Mouse (Mus musculus): Measurements from ENCODE around the gene Atp4a. TPM values are rescaled to one million over a fixed set of nuclear protein-coding genes. Genes with fewer than 3 reads are reported as not detected.
"Not testable (repeated sequence)": the region's sequence is repeated elsewhere in the genome, so short reads cannot be mapped to it uniquely, and the experiment has no call there.

The Atp4a gene
- polyA plus RNA-seq, 1 experiment from 2014 or later, result 0.77 TPM

GRCm38 (mm10) chr7:30743617-30744016 is 31.6 kb downstream of the Atp4a start, which contains the start of gene Gapdhs:
Gene Gapdhs (minus strand): TSS chr7:30743681.
- not testable (repeated sequence) for H3K27me3 ChIP-seq (replicated peaks; ENCODE audit: low read depth, poor library complexity, severe bottlenecking); DNase-seq (ENCODE audit: low spot score); H3K27ac ChIP-seq (replicated peaks); H3K4me3 ChIP-seq; H3K9me3 ChIP-seq; H3K4me1 ChIP-seq
- 84% methylated on average over 3 of the region's 4 CpGs for WGBS
- peaks cover 23% of the 10 kb centered on the region for H3K36me3 ChIP-seq (replicated peaks)

DNA sequence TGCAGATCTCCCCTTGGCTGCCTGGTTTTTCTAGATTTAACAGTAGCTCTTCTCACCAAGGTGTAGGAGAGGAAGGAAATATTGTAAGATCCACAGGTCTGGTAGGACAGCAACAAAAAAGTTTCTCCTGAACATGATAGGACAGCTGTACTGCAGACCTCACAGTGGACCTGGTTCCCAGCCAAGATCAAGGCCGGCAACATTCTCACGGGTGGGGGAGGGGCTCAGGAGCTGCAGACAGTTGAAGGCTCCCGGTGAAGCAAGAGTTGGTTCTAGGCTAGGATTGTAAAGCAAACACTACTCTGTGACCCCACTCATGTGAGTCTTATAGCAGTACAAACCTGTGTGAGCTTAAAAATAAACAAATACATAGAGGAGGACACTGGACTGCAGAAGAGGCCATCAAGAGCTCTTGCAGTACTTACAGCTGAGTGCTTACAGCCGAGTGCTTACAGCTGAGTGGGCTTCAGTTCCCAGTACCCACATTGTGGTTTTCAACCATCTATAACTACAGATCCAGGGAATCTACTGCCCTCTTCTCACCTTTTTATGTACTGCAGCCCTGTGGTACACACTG is 32.1 kb downstream of the Atp4a start:
- Histone ChIP-seq H3K4me1 (no peaks in the 10 kb centered on the region), H3K4me3 (no peak overlapping the region), H3K27ac (replicated peaks) (no peak overlapping the region), H3K9me3 (no peaks in the 10 kb centered on the region), H3K36me3 (replicated peaks) (peaks cover 23% of the 10 kb centered on the region), H3K27me3 (replicated peaks; ENCODE audit: low read depth, poor library complexity, severe bottlenecking) (no peaks in the 10 kb centered on the region)
- DNase-seq (ENCODE audit: low spot score), result no peak
- WGBS, result 60% methylated on average over 4 of the region's 4 CpGs

- H3K36me3 ChIP-seq (replicated peaks), result peaks cover 14% of the 10 kb centered on the region; the same call in 1 of the 2 replicates
- no peaks in the 10 kb centered on the region for H3K27me3 ChIP-seq (replicated peaks; ENCODE audit: low read depth, poor library complexity, severe bottlenecking)
- H3K4me1 ChIP-seq, result peaks cover 9% of the 10 kb centered on the region; the same call in 1 of the 2 replicates
- 88% methylated on average over 7 of the region's 7 CpGs for WGBS
- no peaks in the 10 kb centered on the region for H3K9me3 ChIP-seq
- no peak overlapping the region for H3K4me3 ChIP-seq
- no peak overlapping the region for H3K27ac ChIP-seq (replicated peaks)
- DNase-seq (ENCODE audit: low spot score), result no peak
Observed at GRCm38 (mm10) chr7:30747525-30748204, 35.7 kb downstream of the Atp4a start.

DNA sequence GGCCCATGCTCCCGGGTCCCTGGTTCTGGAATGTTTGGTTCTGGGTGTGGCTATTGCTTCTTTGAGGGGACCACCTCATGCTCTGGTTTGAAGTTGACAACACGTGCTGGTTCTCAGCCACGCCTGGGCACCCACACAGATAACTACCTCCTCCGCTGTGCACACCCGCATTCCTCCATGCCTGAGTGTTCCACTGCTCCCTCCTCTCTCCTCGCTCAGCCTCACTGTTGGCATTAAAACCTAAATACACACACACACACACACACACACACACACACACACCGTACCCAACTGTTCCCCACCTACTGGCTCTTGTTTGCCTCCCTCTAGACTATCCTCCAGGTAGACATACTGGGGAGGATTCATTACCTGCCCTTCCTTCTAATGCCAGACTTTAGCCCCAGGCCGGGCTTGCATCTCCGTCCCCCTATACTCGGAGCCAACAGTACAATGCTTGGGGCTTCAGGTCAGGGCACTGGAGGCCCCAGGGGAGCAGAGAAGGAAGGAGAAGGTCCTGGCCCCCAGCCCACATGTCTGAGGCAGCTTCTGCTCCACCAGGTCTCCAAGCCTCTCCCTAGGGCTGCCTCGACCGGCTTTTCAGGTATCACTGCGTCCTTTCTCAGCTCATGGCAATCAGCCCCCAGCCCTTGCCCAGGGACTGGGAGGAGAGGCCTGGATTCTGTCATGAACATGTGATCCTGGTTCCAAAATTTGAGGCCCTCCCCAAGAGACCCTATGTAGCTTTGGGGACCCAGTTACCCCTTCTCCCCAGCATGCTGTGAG is 38.0 kb downstream of the Atp4a start:
- Histone ChIP-seq H3K27me3 (replicated peaks; ENCODE audit: low read depth, poor library complexity, severe bottlenecking) (no peaks in the 10 kb centered on the region), H3K27ac (replicated peaks) (no peak overlapping the region), H3K4me1 (peaks cover 9% of the 10 kb centered on the region; the same call in 1 of the 2 replicates), H3K4me3 (no peak overlapping the region), H3K9me3 (peaks cover 6% of the 10 kb centered on the region; the same call in 1 of the 2 replicates), H3K36me3 (replicated peaks) (peaks cover 21% of the 10 kb centered on the region)
- DNase-seq (ENCODE audit: low spot score), result no peak
- WGBS, result 83% methylated on average over 13 of the region's 13 CpGs

- Histone ChIP-seq H3K27ac (replicated peaks) (no peak within 1 kb of the TSS), H3K9me3 (peaks cover 10% of the 10 kb centered on the region; the same call in 1 of the 2 replicates), H3K4me3 (no peak within 1 kb of the TSS), H3K4me1 (peaks cover 9% of the 10 kb centered on the region; the same call in 1 of the 2 replicates), H3K27me3 (replicated peaks; ENCODE audit: low read depth, poor library complexity, severe bottlenecking) (no peaks in the 10 kb centered on the region), H3K36me3 (replicated peaks) (peaks cover 33% of the 10 kb centered on the region)
- no peak for DNase-seq (ENCODE audit: low spot score)
- 79% methylated on average over 4 of the region's 5 CpGs for WGBS
Observed at GRCm38 (mm10) chr7:30751086-30751669, 39.2 kb downstream of the Atp4a start, which contains the start of gene Sbsn. Gene Sbsn (plus strand): TSS chr7:30751471.

- Histone ChIP-seq H3K27ac (replicated peaks) (no peak overlapping the region), H3K9me3 (peaks cover 10% of the 10 kb centered on the region; the same call in 1 of the 2 replicates), H3K36me3 (replicated peaks) (peaks cover 26% of the 10 kb centered on the region), H3K4me1 (no peaks in the 10 kb centered on the region), H3K27me3 (replicated peaks; ENCODE audit: low read depth, poor library complexity, severe bottlenecking) (no peaks in the 10 kb centered on the region), H3K4me3 (no peak overlapping the region)
- WGBS, result 60% methylated on average over 3 of the region's 3 CpGs
- DNase-seq (ENCODE audit: low spot score), result no peak
Observed at GRCm38 (mm10) chr7:30757001-30757400, 45.0 kb downstream of the Atp4a start.

- H3K4me1 ChIP-seq, result no peaks in the 10 kb centered on the region
- 39% methylated on average over 4 of the region's 4 CpGs for WGBS
- peaks cover 26% of the 10 kb centered on the region for H3K36me3 ChIP-seq (replicated peaks)
- peak; percentile 47 for DNase-seq (ENCODE audit: low spot score)
- no peak overlapping the region for H3K27ac ChIP-seq (replicated peaks)
- peaks cover 4% of the 10 kb centered on the region for H3K27me3 ChIP-seq (replicated peaks; ENCODE audit: low read depth, poor library complexity, severe bottlenecking)
- H3K4me3 ChIP-seq, result no peak overlapping the region
- peaks cover 10% of the 10 kb centered on the region; the same call in 1 of the 2 replicates for H3K9me3 ChIP-seq
Observed at GRCm38 (mm10) chr7:30758853-30759252, 46.8 kb downstream of the Atp4a start.

DNA sequence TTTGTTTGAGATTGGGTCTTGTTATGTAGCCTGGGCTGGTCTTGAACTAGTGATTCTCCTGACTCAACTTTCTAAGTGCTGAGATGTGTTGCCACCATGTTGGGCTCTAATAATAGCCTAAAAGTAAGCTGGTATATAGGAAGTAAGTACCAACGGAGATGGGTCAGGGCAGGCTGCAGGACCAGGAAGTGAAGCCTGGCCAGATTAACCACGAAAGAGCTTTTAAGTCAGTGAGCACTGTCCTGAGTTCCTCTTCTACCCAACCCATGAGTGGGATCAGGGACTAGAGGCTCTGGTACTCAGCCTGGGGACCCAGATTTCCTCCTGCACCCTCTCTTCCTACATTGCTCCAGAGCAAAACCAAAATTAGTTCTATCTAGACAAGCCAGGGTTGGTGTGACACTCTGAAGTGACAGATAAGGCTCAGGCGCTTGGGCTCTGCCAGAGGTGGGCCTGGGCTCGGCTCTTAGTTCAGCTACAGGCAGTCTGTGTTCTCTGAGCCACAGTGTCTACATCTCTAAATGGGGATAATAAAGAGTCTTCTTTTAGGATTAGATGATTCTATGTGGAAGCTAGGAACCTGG is 49.9 kb downstream of the Atp4a start:
- DNase-seq (ENCODE audit: low spot score), result no peak
- Histone ChIP-seq H3K27ac (replicated peaks) (no peak overlapping the region), H3K4me1 (peaks cover 8% of the 10 kb centered on the region; the same call in 1 of the 2 replicates), H3K4me3 (no peak overlapping the region), H3K27me3 (replicated peaks; ENCODE audit: low read depth, poor library complexity, severe bottlenecking) (peaks cover 19% of the 10 kb centered on the region), H3K36me3 (replicated peaks) (peaks cover 1% of the 10 kb centered on the region; the same call in 1 of the 2 replicates), H3K9me3 (no peaks in the 10 kb centered on the region)
- WGBS, result 80% methylated on average over 4 of the region's 4 CpGs

DNA sequence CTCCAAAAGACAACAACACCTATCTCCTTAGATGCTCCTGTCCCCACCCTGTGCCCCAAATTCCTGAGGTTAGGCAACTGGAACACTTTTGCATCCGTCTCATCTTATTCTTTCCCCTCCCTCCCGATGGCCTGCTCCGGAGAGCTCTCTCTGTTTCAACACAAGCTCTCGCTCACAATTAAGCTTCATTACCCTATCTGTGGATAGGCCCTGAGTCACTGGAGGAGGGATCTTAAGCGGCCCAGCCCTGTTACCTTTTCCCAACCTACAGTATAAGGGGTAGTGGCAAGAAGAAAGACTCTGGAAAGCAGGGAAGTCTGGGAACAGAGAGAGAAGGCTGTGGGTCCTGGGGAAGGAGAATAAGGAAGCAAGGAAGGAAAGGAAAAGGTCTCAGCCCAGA is 51.4 kb downstream of the Atp4a start, which contains the start of gene Dmkn:
Gene Dmkn (plus strand): TSS at position 301 of the 400 bp plus-strand sequence.
- peaks cover 8% of the 10 kb centered on the region; the same call in 1 of the 2 replicates for H3K4me1 ChIP-seq
- DNase-seq (ENCODE audit: low spot score), result no peak
- H3K9me3 ChIP-seq, result no peaks in the 10 kb centered on the region
- H3K36me3 ChIP-seq (replicated peaks), result no peaks in the 10 kb centered on the region
- 37% methylated on average over 5 of the region's 5 CpGs for WGBS
- no peak within 1 kb of the TSS for H3K27ac ChIP-seq (replicated peaks)
- H3K4me3 ChIP-seq, result no peak within 1 kb of the TSS
- peaks cover 19% of the 10 kb centered on the region for H3K27me3 ChIP-seq (replicated peaks; ENCODE audit: low read depth, poor library complexity, severe bottlenecking)

DNA sequence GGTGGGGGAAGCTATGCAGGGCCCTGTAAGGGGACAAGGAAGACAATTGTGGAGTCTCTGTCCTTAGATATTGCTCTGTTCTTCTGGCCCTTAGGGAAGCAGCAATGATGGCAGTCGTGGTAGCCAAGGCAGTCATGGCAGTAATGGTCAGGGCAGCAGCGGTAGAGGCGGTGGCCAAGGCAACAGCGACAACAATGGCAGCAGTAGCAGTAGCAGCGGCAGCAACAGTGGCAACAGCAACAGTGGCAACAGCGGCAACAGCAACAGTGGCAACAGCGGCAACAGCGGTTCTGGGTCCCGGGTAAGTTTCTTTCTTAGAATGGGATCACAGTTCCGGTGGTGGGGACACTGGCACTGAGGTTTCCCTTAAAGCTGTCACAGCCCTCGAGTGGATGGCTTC is 53.2 kb downstream of the Atp4a start:
- 45% methylated on average over 11 of the region's 11 CpGs for WGBS
- H3K27me3 ChIP-seq (replicated peaks; ENCODE audit: low read depth, poor library complexity, severe bottlenecking), result peaks cover 19% of the 10 kb centered on the region
- no peak overlapping the region for H3K27ac ChIP-seq (replicated peaks)
- H3K4me1 ChIP-seq, result peaks cover 8% of the 10 kb centered on the region; the same call in 1 of the 2 replicates
- no peak for DNase-seq (ENCODE audit: low spot score)
- peak overlapping the region; percentile 21; the same call in 1 of the 2 replicates for H3K4me3 ChIP-seq
- H3K9me3 ChIP-seq, result no peaks in the 10 kb centered on the region
- no peaks in the 10 kb centered on the region for H3K36me3 ChIP-seq (replicated peaks)

GRCm38 (mm10) chr7:30766408-30766807 is 54.4 kb downstream of the Atp4a start:
- no peaks in the 10 kb centered on the region for H3K36me3 ChIP-seq (replicated peaks)
- no peak overlapping the region for H3K27ac ChIP-seq (replicated peaks)
- WGBS, result 85% methylated on average over 4 of the region's 4 CpGs
- H3K27me3 ChIP-seq (replicated peaks; ENCODE audit: low read depth, poor library complexity, severe bottlenecking), result peaks cover 19% of the 10 kb centered on the region
- DNase-seq (ENCODE audit: low spot score), result no peak
- H3K4me3 ChIP-seq, result no peak overlapping the region
- H3K4me1 ChIP-seq, result peaks cover 8% of the 10 kb centered on the region; the same call in 1 of the 2 replicates
- no peaks in the 10 kb centered on the region for H3K9me3 ChIP-seq

DNA sequence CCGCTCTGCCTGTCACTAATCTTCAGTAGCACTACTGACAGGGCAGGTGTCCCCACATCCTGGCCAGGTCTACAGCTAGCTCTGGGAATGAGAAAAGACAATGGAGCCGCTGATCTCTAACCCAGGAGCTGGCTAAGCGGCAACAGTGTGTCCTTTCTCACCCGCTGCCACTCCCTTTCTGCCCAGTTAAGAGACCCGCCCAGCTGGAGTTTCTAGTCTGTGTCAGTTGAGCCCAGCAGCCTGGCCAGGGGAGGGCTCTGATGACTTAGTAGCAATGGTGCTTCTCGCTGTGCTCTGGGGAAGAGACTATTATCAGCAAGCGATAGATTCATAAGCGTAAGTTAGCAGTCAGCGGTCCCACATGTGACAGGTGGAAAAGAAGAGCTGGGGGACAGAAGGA is 57.2 kb downstream of the Atp4a start:
- no peaks in the 10 kb centered on the region for H3K36me3 ChIP-seq (replicated peaks)
- H3K4me3 ChIP-seq, result no peak overlapping the region
- no peak overlapping the region for H3K27ac ChIP-seq (replicated peaks)
- WGBS, result 31% methylated on average over 9 of the region's 9 CpGs
- DNase-seq (ENCODE audit: low spot score), result no peak
- H3K9me3 ChIP-seq, result no peaks in the 10 kb centered on the region
- H3K4me1 ChIP-seq, result peaks cover 8% of the 10 kb centered on the region; the same call in 1 of the 2 replicates
- peaks cover 11% of the 10 kb centered on the region; the same call in 1 of the 2 replicates for H3K27me3 ChIP-seq (replicated peaks; ENCODE audit: low read depth, poor library complexity, severe bottlenecking)

Measured in embryonic facial prominence, embryonic 10.5 days (tissue).